Mouse (Mus musculus) liver, adult 2 months (tissue): Measurements from ENCODE around the gene Kcnq2.

Experiments
- CTCF ChIP-seq: fragments of 200-500 bp; IDR thresholded peaks from 2 replicates; pipeline ENCODE4 v1.5.1; 2011; ENCODE audit warnings: low read depth, low read length, control low read depth
- POLR2A ChIP-seq: fragments of 200-500 bp; IDR thresholded peaks from 2 replicates; pipeline ENCODE4 v1.6.1; 2011; ENCODE audit warnings: low read length, control low read depth; ENCODE audit not compliant: insufficient read depth; ENCODE audit errors: extremely low read depth

- no peak for TF ChIP-seq CTCF
- TF ChIP-seq POLR2A, result no peak
Observed at GRCm38 (mm10) chr2:181104111-181104510, 31.0 kb downstream of the Kcnq2 start.
